Mouse (Mus musculus): ENCODE data around the gene Lnx1. TPM values are rescaled to one million over a fixed set of nuclear protein-coding genes. Genes with fewer than 3 reads are reported as not detected.

Lnx1 gene
- total RNA-seq, 2 experiments from 2014 or later: 1.3 to 2.0 TPM

GRCm38 (mm10) chr5:74697534-74697933, 5.2 kb downstream of the Lnx1 start:
- DNase-seq: no peak

DNA sequence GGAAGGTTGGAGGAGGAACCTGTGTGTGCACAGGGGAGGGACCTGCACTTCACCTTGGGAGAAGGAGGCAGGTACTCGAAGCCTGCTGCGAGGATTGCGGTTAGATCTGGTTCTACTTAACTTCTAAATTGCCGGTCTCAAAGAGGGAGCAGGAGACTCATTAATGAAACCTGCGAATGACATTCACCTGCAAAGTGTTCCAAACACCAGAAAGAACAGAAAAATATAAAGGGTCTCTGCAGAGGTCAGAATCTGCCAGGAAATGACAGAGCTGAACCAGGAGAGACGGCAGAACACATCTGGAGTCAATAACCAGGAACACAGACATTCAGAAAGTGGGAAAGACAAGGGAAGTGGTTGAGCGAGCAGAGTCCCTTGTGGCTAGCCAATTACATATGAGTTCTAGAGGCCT, 8.3 kb downstream of the Lnx1 start:
- no peak for DNase-seq

DNA sequence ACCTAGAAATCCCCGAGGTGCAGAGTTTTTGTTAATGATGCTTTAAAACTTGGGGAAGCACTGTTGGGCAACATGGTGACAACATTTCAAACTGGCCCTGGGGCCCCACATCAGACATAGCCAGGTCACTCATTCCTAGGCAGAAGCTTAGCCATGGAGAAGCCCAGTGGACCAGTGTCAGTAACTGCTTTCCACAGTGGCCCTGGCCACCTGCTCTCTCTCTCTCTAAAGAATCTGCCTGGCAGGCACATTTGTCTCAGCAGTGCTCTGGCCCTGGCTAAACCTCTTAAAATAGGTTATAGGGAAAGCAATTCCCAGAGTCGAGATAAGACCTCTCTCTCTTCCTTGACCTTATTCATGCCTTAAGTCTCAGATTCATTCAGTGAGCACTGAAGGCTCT, 8.9 kb downstream of the Lnx1 start:
- peak; percentile 40 for DNase-seq

- no peak for DNase-seq
Observed at GRCm38 (mm10) chr5:74692411-74693090, 10.2 kb downstream of the Lnx1 start.

DNA sequence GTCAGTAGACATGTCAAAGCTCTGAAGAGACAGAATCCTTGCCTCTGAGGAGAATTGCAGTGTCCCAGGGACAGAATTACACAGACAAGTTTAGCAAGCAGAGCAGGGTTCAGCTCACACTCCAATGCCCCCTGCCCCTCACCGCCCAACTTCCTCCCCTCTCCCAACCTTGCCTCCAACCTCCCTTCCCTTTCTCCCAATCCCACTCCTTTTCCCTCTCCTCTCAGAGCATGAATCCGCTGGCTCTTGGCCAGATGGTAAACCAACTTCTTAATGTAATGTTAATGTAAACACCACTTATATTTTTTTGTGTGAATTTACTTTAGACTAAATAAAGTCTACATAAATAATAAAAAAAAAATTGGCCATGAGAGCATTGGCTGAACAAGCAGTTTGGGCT, 13.9 kb downstream of the Lnx1 start:
- DNase-seq: no peak

DNA sequence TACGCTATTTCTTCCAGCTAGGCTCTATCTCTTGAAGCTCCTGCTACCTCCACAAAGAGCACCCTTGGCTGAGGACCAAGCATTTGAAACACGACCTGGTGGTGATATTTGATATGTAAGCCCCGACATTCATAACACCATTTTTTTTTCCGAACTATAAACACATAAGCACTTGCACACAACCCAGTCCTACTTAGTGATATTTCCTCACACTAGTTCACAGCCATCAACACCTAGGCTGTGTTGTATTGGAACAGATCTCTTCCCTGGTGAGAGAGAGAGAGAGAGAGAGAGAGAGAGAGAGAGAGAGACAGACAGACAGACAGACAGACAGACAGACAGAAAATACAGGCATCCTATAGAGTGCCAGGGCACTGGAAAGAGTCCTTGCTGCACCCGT, 17.8 kb downstream of the Lnx1 start:
- no peak for DNase-seq

- DNase-seq: no peak
Observed at GRCm38 (mm10) chr5:74683832-74684231, 18.9 kb downstream of the Lnx1 start.

GRCm38 (mm10) chr5:74682735-74683134, 20.0 kb downstream of the Lnx1 start:
- no peak for DNase-seq

DNA sequence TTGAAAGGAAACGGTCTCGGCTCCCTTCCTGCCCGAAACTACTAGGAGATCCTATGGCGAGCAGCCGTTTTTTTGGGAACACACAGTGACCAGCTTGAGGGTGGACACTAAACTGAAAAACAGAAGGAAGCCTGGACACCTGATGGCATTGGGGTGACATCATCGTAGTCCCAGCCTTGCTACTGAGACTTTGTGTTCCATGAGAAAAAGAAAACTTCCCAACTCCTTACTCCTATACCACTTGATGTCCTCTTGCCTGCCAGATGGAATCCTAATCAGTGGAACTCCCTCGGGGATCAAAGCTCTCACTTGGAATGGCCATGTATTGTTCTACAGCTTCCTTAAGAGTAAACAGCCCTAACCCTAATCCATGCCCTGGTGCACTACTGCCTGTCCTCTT, 23.1 kb downstream of the Lnx1 start:
- DNase-seq: no peak

GRCm38 (mm10) chr5:74678693-74679092, 24.0 kb downstream of the Lnx1 start:
- DNase-seq: no peak

GRCm38 (mm10) chr5:74677399-74678338, 25.0 kb downstream of the Lnx1 start:
- peak; percentile 16 for DNase-seq

GRCm38 (mm10) chr5:74672556-74672955, 30.2 kb downstream of the Lnx1 start:
- DNase-seq: no peak

DNA sequence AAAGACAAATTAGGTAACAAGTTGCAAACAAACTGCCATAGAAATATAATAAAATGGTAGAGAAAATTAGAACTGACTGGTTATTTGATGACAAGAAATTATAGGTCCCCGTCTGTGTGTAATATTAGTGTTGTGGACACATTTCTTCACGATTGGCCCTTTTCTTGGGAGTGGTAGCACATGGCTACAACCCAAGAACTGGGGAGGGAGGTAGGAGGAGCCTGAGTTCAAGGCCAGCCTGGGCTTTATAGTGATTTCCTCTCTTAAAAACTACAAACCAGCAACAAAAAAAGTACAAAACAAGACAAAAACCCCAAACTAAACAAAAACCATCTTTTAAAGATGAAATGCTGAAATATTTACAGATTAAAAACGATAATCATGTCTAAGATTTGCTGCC, 31.8 kb downstream of the Lnx1 start:
- no peak for DNase-seq

DNA sequence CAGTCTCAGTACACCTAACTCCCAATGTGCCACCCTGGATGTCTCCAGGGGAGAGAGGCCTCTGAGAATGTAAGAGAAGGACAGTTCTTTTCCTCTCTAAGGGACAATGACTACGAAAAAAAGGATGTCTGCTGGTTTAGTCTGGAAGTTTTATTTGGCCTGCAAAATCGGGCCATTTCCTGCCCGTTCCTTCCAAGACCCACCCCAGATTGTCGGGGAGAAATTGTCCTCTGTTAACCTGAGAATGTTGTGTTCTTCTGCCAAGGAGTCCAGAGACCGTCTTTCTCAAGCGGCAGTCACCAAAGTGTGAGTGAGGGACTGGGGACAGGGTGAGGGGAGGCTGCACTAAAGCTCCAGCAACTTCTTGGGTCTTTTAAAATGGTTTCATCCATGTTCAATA, 32.8 kb downstream of the Lnx1 start:
- DNase-seq: no peak

DNA sequence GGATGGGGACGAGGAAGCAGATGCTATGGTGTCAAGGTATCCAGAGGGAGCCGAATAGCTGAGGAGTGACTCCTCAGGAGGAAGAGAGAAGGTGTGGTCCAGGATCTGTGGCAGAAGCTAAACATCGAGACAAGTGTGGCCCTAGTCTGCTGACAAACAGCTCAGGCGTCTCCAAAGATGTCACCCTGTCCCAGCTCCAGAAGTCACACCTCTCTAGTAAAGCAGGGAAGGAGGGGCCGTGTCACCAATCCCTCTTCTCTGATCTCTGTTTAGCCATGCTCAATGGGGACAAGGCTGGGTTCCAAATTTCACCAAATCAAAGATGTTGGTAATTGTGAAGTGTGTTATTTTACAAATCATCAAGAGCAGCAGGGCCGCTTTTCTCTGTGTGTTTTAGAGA, 33.8 kb downstream of the Lnx1 start:
- DNase-seq: no peak

DNA sequence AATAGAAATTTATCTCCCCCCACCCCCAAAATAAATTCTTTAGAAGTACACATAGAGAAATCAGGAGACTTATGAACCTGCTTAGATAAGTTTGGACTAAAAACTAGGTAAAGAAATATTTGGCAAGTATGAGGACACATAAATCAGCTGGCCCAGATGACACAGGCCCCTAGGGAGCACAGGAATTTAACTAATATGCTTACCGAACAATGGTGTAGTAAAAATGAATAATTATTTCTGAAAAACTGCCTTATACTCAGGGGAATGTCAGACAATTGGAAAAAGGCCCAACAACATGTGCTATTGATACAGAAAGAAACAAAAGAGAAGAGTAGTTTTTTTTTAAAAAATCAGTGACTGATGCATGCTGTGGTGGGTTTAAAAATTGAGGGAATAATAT, 40.1 kb downstream of the Lnx1 start:
- DNase-seq: no peak

DNA sequence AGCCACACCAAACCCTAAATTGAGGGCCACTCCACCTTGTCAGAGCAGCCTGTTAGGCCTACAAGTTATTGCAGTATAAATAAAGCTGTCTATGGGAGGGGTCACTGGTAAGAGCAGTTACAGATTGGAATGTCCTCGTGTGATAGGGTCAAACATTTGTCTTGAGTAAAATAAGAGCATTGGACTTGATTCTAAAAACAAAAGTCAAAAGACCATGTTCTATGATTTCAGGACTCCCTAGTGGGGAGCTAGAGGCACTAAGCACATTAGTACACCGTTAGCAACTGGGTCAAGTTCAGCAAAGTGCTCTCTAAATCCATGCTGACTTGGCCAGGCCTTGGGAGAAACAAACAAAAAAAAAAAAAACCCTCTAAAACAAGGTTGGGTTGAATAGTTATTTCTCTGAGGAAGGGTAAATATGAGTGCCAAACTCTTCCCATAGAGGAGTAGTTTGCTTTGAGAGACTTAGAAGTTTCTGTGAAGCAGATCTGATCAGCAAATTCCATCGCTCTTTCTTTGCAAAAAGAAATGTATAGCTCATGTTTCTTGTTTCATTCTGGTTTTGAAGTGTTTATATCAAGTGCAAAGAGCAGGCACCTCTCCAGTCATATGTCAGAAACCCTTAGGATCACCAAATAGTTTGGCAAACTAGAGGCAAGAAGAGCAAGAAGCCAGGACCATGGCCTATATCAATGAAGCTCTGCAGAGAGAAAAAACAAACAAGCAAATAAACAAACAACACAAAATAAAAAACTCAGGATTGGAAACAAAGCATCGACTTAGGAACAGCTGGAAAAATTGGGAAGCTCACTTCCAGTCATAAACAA, 40.8 kb downstream of the Lnx1 start:
- no peak for DNase-seq

DNA sequence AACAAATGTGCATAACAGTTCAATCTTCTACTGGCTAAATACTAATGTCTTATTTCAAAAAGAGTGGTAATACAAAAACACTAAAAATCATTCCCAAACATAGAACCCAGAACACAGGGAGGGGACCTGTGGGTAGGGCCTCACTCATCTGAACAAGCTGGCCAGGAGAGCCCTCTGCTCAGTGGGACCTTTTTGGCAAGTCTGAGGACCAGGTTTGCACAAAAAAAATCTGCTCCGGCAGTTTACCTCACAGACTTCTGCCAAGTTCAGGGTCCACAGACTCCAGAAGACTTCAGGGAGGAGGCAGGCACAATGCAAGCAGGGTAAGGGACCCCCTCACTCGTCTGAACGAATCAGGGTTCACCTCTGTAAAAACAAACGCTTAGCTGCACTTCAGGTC, 42.9 kb downstream of the Lnx1 start:
- no peak for DNase-seq

GRCm38 (mm10) chr5:74659281-74659680, 43.4 kb downstream of the Lnx1 start:
- DNase-seq: no peak

DNA sequence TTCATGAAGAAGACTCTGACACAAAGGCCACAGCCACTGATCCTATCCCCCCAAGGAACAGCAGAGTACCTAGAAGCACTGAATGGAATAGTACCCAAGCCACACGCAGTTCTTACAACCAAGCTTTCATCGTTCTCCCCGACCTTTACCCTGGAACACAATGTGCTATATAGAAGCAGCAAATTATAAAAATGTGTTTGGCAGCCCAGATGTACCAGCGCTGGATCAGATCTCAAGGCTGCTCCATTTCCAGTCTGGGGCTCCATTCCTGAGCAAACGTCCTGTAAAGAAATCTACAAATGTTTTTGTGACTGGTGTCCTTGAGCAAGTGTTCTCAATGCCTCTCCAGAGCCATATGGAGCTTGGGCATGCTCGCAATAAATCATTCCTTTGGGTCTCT, 44.8 kb downstream of the Lnx1 start:
- no peak for DNase-seq

- DNase-seq: no peak
Observed at GRCm38 (mm10) chr5:74656410-74656809, 46.3 kb downstream of the Lnx1 start.

DNA sequence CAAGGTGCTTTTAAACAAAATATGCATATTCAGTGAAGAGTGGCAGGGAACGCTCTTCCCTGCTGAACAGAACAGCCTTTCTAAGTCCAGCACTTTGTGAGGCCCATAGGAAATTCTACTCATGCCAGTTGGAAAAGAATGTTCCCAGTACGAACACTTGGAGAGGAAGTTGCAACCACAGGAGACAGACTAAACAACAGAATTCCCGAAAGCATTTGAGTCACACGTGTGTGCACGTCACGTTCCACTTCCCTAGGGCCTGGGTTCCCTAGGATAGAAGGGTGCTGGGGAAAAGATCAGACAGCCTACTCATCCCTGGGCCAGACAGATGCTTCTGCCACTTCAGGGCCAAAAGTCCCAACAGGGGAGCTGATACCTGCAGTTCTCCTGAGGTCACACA, 48.2 kb downstream of the Lnx1 start:
- DNase-seq: no peak

DNA sequence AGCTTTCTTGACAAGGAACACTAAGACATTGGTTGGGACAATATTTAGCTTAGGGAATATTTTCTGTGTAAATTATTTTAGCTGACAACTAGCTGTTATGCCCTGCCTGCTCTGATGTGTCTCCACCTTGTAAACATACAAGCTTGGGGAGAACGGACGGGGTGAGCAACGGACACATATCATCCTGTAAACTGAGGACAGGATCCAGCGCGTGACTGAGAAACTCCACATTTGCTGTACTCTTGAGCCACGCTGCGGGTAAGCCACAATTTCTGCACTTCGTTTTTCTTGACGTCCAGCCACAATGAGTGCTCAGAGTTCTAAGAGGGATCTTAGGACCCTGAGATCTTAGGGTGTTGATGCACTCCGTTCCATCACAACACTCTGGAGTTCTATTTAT, 48.9 kb downstream of the Lnx1 start:
- DNase-seq: no peak
